Mouse (Mus musculus) midbrain, embryonic 13.5 days (tissue): Measurements from ENCODE around the gene Ripk3. TPM values are rescaled to one million over a fixed set of nuclear protein-coding genes. Genes with fewer than 3 reads are reported as not detected.
A peak's percentile ranks its signal among the peaks of the same experiment; 100 is the strongest.

Experiments used
- ATAC-seq: fragments of 200-750 bp; cut with Nextera tagmentation; 2 replicates; pipeline ENCODE4 v1.8.0; 2017; ENCODE audit warnings: mild to moderate bottlenecking, moderate TSS enrichment, moderate library complexity
- H3K27ac ChIP-seq: fragments of 300-500 bp; sonication (generic); 2 replicates; pipeline ENCODE4 v1.5.1; 2015; ENCODE audit warnings: inconsistent platforms, mild to moderate bottlenecking, moderate library complexity
- H3K27me3 ChIP-seq: fragments of 300-500 bp; sonication (generic); 2 replicates; pipeline ENCODE4 v1.6.1; 2015; ENCODE audit warnings: mild to moderate bottlenecking, inconsistent platforms
- H3K36me3 ChIP-seq: fragments of 300-500 bp; sonication (generic); 2 replicates; pipeline ENCODE4 v1.6.1; 2015; ENCODE audit warnings: mild to moderate bottlenecking, inconsistent platforms
- H3K4me1 ChIP-seq: fragments of 300-500 bp; sonication (generic); replicated peaks from 2 replicates; pipeline ENCODE4 v1.6.1; 2015; ENCODE audit warnings: inconsistent platforms
- H3K4me2 ChIP-seq: fragments of 300-500 bp; sonication (generic); replicated peaks from 2 replicates; pipeline ENCODE4 v1.6.1; 2015; ENCODE audit warnings: moderate library complexity, mild to moderate bottlenecking, inconsistent platforms
- H3K4me3 ChIP-seq: fragments of 300-500 bp; sonication (generic); replicated peaks from 2 replicates; pipeline ENCODE4 v1.5.1; 2015; ENCODE audit warnings: mild to moderate bottlenecking, inconsistent platforms
- H3K9ac ChIP-seq: fragments of 300-500 bp; sonication (generic); replicated peaks from 2 replicates; pipeline ENCODE4 v1.6.1; 2015; ENCODE audit warnings: mild to moderate bottlenecking, inconsistent platforms
- H3K9me3 ChIP-seq: fragments of 300-500 bp; sonication (generic); 2 replicates; pipeline ENCODE4 v1.6.1; 2016; ENCODE audit warnings: mild to moderate bottlenecking, inconsistent platforms
- WGBS: fragments of 180-500 bp; shearing (Covaris S2); methylation state at CpG from one replicate; pipeline ENCODE4 v1.1.7; 2015; 5-methylcytosine and 5-hydroxymethylcytosine counted together
- polyA plus RNA-seq: library from polyadenylated mRNA; unstranded; fragments of >200 nt; fragmentation: Nextera tagmentation; extraction: Ambion mirVana; gene quantifications from 2 replicates; pipeline ENCODE4 v1.2.1, GENCODE M21; 2015

Gene Ripk3
- polyA plus RNA-seq, 1 experiment from 2014 or later = 2.3 TPM

GRCm38 (mm10) chr14:55787731-55788130 is 934 bp downstream of the Ripk3 start:
- Histone ChIP-seq H3K9me3 (no peaks in the 10 kb centered on the region), H3K4me3 (no peak overlapping the region), H3K4me2 (no peak overlapping the region), H3K27ac (no peak overlapping the region), H3K27me3 (peaks cover 84% of the 10 kb centered on the region), H3K9ac (no peak overlapping the region), H3K4me1 (peaks cover 19% of the 10 kb centered on the region), H3K36me3 (no peaks in the 10 kb centered on the region)
- ATAC-seq = no peak
- WGBS = 36% methylated on average over 11 of the region's 11 CpGs

- WGBS = 22% methylated on average over 6 of the region's 6 CpGs
- H3K4me1 ChIP-seq = peaks cover 28% of the 10 kb centered on the region
- no peak for ATAC-seq
- no peaks in the 10 kb centered on the region for H3K36me3 ChIP-seq
- no peak overlapping the region for H3K4me3 ChIP-seq
- H3K27ac ChIP-seq = no peak overlapping the region
- no peaks in the 10 kb centered on the region for H3K9me3 ChIP-seq
- H3K4me2 ChIP-seq = no peak overlapping the region
- H3K9ac ChIP-seq = no peak overlapping the region
- H3K27me3 ChIP-seq = peaks cover 89% of the 10 kb centered on the region
Measured at GRCm38 (mm10) chr14:55785195-55785594, 3.5 kb downstream of the Ripk3 start.

- no peaks in the 10 kb centered on the region for H3K9me3 ChIP-seq
- no peaks in the 10 kb centered on the region for H3K36me3 ChIP-seq
- H3K4me3 ChIP-seq = peak within 1 kb of the TSS; percentile 26
- no peak within 1 kb of the TSS for H3K27ac ChIP-seq
- peak within 1 kb of the TSS; percentile 39; the same call in 1 of the 2 replicates for H3K9ac ChIP-seq
- WGBS = 5% methylated on average over 13 of the region's 13 CpGs
- peaks cover 76% of the 10 kb centered on the region for H3K27me3 ChIP-seq
- peaks cover 28% of the 10 kb centered on the region for H3K4me1 ChIP-seq
- no peak for ATAC-seq
- peak within 1 kb of the TSS; percentile 46 for H3K4me2 ChIP-seq
Measured at GRCm38 (mm10) chr14:55783958-55784235, 4.8 kb downstream of the Ripk3 start, which contains the start of gene Adcy4. Gene Adcy4 (minus strand): TSS chr14:55784095.

- Histone ChIP-seq H3K9ac (peak overlapping the region; percentile 39; the same call in 1 of the 2 replicates), H3K4me2 (peak overlapping the region; percentile 46), H3K36me3 (no peaks in the 10 kb centered on the region), H3K9me3 (no peaks in the 10 kb centered on the region), H3K27ac (no peak overlapping the region), H3K4me1 (peaks cover 24% of the 10 kb centered on the region), H3K4me3 (peak overlapping the region; percentile 26), H3K27me3 (peaks cover 70% of the 10 kb centered on the region)
- no peak for ATAC-seq
- WGBS = 1% methylated on average over 31 of the region's 31 CpGs
Measured at GRCm38 (mm10) chr14:55783171-55783957, 5.3 kb downstream of the Ripk3 start.

GRCm38 (mm10) chr14:55782361-55782960 is 6.2 kb downstream of the Ripk3 start:
- no peak overlapping the region for H3K27ac ChIP-seq
- peaks cover 20% of the 10 kb centered on the region for H3K4me1 ChIP-seq
- no peak overlapping the region for H3K9ac ChIP-seq
- no peak overlapping the region for H3K4me2 ChIP-seq
- no peak overlapping the region for H3K4me3 ChIP-seq
- 50% methylated on average over 9 of the region's 9 CpGs for WGBS
- no peak for ATAC-seq
- H3K9me3 ChIP-seq = no peaks in the 10 kb centered on the region
- H3K36me3 ChIP-seq = no peaks in the 10 kb centered on the region
- peaks cover 61% of the 10 kb centered on the region for H3K27me3 ChIP-seq

GRCm38 (mm10) chr14:55781310-55781709 is 7.4 kb downstream of the Ripk3 start:
- H3K36me3 ChIP-seq = no peaks in the 10 kb centered on the region
- no peak overlapping the region for H3K27ac ChIP-seq
- H3K4me2 ChIP-seq = peak overlapping the region; percentile 40
- peaks cover 20% of the 10 kb centered on the region for H3K4me1 ChIP-seq
- H3K4me3 ChIP-seq = peak overlapping the region; percentile 14; the same call in 1 of the 2 replicates
- H3K27me3 ChIP-seq = peaks cover 50% of the 10 kb centered on the region
- no peaks in the 10 kb centered on the region for H3K9me3 ChIP-seq
- peak; percentile 66 for ATAC-seq
- H3K9ac ChIP-seq = no peak overlapping the region
- WGBS = 16% methylated on average over 14 of the region's 14 CpGs

GRCm38 (mm10) chr14:55780736-55781135 is 7.9 kb downstream of the Ripk3 start:
- peak; percentile 14; the same call in 1 of the 2 replicates for ATAC-seq
- Histone ChIP-seq H3K27ac (no peak overlapping the region), H3K4me3 (no peak overlapping the region), H3K36me3 (no peaks in the 10 kb centered on the region), H3K4me1 (peaks cover 20% of the 10 kb centered on the region), H3K27me3 (peaks cover 44% of the 10 kb centered on the region), H3K9me3 (no peaks in the 10 kb centered on the region), H3K4me2 (no peak overlapping the region), H3K9ac (no peak overlapping the region)
- WGBS = 80% methylated on average over 11 of the region's 11 CpGs

- peaks cover 40% of the 10 kb centered on the region for H3K27me3 ChIP-seq
- 72% methylated on average over 16 of the region's 16 CpGs for WGBS
- no peaks in the 10 kb centered on the region for H3K36me3 ChIP-seq
Measured at GRCm38 (mm10) chr14:55779656-55780055, 9.0 kb downstream of the Ripk3 start.

GRCm38 (mm10) chr14:55778686-55779085 is 10.0 kb downstream of the Ripk3 start:
- peaks cover 36% of the 10 kb centered on the region for H3K27me3 ChIP-seq
- 94% methylated on average over 15 of the region's 15 CpGs for whole genome bisulfite sequencing
- no peaks in the 10 kb centered on the region for H3K36me3 ChIP-seq
- H3K4me2 ChIP-seq = no peak overlapping the region
- H3K4me1 ChIP-seq = peaks cover 16% of the 10 kb centered on the region
- ATAC-seq = no peak
- H3K9ac ChIP-seq = no peak overlapping the region
- no peak overlapping the region for H3K4me3 ChIP-seq
- H3K27ac ChIP-seq = no peak overlapping the region
- H3K9me3 ChIP-seq = no peaks in the 10 kb centered on the region

More at GRCm38 (mm10) chr14:55779656-55780055, 9.0 kb downstream of the Ripk3 start:
- no peak overlapping the region for H3K27ac ChIP-seq
- H3K4me1 ChIP-seq = peaks cover 20% of the 10 kb centered on the region
- no peak overlapping the region for H3K4me2 ChIP-seq
- ATAC-seq = no peak
- H3K9ac ChIP-seq = no peak overlapping the region
- no peaks in the 10 kb centered on the region for H3K9me3 ChIP-seq
- no peak overlapping the region for H3K4me3 ChIP-seq

- Histone ChIP-seq H3K27ac (no peak overlapping the region), H3K9me3 (no peaks in the 10 kb centered on the region), H3K36me3 (no peaks in the 10 kb centered on the region), H3K4me2 (no peak overlapping the region), H3K4me1 (peaks cover 9% of the 10 kb centered on the region; the same call in 1 of the 2 replicates), H3K9ac (no peak overlapping the region), H3K27me3 (peaks cover 33% of the 10 kb centered on the region), H3K4me3 (no peak overlapping the region)
- 91% methylated on average over 11 of the region's 11 CpGs for WGBS
- no peak for ATAC-seq
Measured at GRCm38 (mm10) chr14:55777806-55778205, 10.9 kb downstream of the Ripk3 start.

GRCm38 (mm10) chr14:55777176-55777575 is 11.5 kb downstream of the Ripk3 start:
- H3K27ac ChIP-seq = no peak overlapping the region
- H3K27me3 ChIP-seq = peaks cover 27% of the 10 kb centered on the region
- no peaks in the 10 kb centered on the region for H3K9me3 ChIP-seq
- no peak overlapping the region for H3K9ac ChIP-seq
- WGBS = 55% methylated on average over 3 of the region's 3 CpGs
- no peak overlapping the region for H3K4me2 ChIP-seq
- H3K4me1 ChIP-seq = peaks cover 9% of the 10 kb centered on the region; the same call in 1 of the 2 replicates
- ATAC-seq = no peak
- H3K4me3 ChIP-seq = no peak overlapping the region
- no peaks in the 10 kb centered on the region for H3K36me3 ChIP-seq

- 73% methylated on average over 7 of the region's 7 CpGs for WGBS
- H3K27ac ChIP-seq = no peak overlapping the region
- peaks cover 22% of the 10 kb centered on the region for H3K27me3 ChIP-seq
- no peak overlapping the region for H3K4me3 ChIP-seq
- no peak for ATAC-seq
- no peaks in the 10 kb centered on the region for H3K36me3 ChIP-seq
- H3K9ac ChIP-seq = no peak overlapping the region
- H3K4me1 ChIP-seq = peaks cover 8% of the 10 kb centered on the region; the same call in 1 of the 2 replicates
- H3K9me3 ChIP-seq = no peaks in the 10 kb centered on the region
- H3K4me2 ChIP-seq = no peak overlapping the region
Measured at GRCm38 (mm10) chr14:55776711-55777110, 12.0 kb downstream of the Ripk3 start.
